Mouse (Mus musculus) brain, embryonic 18.5 days (tissue): Measurements from ENCODE around the gene 1600002K03Rik.
A peak's percentile ranks its signal among the peaks of the same experiment; 100 is the strongest.
"Not testable (repeated sequence)": the region's sequence is repeated elsewhere in the genome, so short reads cannot be mapped to it uniquely, and the experiment has no call there.

Experiments used
- DNase-seq: peaks from one replicate; pipeline ENCODE4 v3.0.0-alpha.2; 2012; ENCODE audit warnings: low read depth, low spot score

The 1600002K03Rik gene

DNA sequence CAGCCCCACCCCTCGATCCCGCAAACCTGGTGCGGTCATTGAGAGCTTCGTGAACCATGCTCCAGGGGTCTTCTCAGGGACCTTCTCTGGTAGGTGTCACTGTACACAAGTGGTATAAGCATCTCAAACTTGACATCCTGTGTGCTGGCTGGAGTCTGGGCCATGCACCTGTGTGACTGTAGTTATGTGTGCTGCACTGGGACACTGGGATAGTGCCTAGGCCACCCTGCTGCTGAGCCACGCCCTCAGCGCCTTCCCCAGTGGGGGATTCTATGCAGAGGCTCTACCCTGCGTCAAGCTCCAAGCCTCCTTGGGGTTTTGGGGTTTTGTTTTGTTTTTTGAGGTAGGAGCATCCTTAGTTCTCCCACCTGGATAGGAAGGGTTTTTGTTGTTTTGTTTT, 18.4 kb upstream of the 1600002K03Rik start:
- no peak for DNase-seq

DNA sequence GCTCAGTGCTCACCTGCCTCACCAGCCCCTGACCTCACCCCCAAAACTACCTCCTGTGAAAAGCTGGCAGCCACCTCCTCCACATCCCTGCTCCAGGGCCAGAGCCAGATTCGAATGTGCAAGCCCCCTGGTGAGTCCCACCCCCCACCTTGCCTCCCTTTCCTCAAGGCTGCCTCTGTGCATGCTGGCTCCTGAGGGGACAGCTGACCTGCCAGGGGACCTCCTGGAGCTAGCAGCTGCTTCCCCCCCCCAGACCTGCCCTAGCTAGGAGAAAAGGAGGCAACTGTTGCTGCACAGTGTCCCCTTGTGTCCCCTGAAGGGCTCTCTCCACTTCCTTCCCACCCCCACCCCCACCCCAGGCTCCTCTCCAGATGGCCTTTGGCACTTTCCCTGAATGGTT, 17.5 kb upstream of the 1600002K03Rik start:
- no peak for DNase-seq

DNA sequence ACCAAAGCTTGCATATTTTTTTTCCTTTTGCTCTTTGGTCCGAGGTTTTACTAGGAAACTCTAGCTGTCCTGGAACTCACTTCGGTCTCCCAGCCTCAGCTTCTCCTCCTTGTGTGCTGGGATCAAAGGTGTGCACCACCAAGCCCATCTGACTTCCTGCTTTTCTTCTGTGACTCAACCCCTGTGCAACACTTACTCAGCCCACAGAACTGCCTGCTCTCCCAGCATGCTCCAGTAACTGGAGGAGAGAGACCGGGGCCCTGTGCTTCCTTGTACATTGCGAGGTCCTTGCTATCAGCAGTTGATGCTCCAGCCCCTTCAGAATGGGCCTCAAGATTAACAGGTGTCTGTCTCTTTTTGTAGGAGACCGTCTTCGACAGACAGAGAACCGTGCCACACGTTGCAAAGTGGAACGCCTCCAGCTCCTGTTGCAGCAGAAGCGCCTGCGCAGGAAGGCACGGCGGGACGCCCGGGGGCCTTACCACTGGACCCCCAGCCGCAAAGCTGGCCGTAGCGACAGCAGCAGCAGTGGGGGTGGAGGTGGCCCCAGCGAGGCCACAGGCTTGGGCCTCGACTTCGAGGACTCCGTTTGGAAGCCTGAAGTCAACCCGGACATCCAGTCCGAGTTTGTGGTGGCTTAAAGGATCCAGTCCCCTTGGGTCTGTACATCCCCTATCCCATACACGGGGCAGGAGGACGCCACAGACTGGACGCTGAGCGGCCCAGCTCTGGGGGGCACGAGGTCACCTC, 16.6 kb upstream of the 1600002K03Rik start:
- no peak for DNase-seq

DNA sequence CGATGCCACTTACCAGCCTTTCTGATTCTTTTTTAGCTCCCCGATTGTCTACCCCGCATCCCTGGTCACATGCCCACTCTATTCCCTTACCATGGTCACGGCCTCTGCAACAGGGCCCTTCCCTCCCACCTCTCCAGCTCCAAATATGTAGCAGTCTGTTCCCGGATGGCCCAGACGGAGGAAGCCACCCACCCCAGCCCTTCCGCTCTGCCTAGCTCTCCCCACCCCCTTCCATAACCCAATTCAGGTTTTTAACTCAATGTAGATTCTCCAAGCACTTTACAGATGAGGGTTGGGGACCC, 16.0 kb upstream of the 1600002K03Rik start:
- DNase-seq = no peak

DNA sequence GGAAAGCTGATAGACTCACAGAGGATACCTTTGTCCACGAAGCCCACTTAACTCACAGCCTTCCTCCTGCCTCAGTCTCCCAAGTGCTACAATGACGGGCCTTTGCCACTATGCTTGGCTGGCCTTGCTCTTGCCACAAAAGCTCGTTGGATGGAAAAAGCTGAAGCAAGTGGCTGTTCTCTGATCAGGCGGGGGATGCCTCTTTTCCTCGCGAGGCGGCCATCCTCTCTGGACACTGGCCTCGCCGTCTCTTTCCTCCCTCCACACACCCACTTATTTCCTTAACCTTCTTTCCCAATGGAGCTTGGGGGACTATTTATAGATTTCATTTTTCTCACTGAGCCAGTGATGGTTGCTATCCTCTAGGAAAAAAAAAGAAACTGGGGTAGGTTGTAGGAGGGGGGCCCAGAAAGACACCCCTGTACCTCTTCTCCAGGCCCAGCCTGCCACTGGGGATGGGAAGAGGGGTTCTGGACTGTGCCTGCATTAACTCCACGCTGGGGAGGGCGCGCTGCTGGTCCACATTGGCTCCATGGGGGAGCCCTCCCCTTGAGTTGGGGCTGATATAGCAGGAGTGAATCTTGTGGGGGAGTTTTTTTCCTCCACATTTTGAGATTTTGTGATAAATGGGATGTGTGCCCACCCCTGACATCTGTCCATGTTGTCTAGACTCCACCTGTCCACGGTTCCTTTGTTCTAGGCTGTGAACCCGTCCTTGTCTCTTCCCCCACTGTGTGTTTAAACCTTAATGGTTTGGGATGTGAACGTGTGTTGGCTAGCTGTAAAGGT, 15.4 kb upstream of the 1600002K03Rik start:
- no peak for DNase-seq

DNA sequence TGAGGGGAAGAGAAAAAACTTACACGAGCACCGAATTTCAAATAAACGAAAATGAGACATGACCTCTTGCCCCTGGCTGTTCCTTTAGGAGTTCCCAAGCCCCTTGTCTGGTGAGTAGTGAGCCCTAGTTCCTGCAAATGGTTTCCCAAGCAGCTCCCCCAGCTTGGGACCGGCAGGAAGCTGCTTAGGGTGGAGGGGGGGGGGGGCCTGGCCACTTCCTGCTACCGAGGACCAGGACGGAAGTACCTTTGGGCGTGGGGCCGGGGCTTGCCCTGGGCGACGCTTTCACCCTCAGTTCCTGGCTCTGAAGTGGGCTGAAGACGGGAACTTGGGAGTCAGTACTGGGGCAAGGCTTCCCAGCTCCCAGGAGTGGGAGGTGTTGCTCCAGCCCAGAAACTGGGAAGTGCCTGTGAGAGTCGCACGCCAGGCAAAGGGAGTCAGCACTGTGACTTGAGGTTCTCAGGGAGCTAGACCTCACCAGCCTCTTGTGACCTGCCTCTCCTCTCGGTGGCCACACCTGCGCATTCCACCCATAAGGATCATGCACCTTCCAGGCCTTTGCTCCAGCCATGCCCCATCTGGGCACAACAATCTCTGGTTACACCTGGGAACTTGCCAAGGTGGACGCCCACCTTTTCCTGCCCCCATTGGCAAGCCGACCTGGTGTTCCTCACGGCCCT, 14.3 kb upstream of the 1600002K03Rik start:
- no peak for DNase-seq

DNA sequence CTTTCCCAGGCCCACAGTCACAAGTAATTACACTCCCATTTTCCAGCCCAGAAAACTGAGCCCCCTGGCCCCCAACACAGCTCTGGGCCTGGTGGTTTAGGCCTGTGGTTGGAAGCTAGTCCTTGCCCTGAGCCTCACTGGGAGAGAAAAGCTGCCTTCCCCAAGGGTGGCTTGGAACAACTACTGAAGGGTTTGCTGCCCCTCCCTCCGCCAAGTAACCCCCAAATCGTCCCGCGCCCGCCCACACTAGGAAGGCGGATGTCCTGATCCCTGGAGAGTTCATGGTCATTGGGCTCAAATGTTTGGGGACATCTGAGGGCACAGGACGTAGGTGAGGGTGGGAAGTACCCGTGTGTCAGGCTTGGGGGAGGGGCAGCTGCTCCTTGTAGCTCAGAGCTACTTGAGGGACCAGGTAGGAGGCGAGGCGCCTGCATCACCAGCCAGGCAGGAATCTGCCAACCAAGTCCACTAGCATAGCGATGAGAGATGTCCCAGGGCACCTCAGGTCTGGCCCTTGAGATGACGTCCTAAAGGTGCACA, 13.7 kb upstream of the 1600002K03Rik start:
- no peak for DNase-seq

DNA sequence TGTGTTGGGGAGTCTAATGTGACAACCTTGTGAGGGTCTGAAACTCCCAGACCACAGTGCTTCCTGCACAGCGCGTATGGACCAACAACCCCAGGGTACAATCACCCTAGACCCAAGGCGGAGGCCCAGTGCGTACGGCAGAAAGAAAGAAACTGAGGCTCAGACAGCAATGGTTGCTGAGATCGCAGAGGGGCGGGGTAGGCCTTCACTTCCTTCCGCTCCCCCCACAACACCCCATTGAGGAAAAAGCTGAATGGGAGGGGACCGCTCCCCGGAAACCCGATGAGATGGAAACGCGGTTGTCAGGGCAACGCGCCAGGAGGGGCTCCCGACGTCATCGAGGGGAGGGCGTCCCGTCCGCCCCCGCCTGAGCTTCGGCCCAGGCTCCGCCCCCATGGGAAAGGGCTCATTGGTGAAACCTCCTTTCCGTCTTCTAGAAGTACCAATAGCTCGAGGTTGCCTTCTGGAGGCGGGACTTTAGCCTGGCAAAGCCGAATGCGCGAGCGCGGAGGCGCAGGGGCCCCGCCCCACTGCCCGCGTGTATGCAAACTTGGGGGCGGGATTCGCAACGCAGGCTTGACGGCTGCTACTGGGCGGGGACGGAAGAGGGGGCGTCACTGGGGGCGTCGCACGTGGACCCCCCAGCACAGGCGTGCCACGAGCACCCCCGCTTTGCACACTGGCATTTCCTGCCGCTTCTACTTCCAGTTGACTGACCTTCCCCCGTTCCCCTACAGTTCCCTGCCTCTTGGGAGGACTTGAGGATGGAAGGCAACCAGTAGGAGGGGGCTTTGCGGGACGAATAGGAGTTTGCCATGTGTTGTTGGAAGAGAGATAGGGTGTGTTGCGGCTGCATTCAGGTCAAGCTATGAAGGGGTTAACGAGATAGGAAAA, 12.9 kb upstream of the 1600002K03Rik start:
- DNase-seq = peak; percentile 98

DNA sequence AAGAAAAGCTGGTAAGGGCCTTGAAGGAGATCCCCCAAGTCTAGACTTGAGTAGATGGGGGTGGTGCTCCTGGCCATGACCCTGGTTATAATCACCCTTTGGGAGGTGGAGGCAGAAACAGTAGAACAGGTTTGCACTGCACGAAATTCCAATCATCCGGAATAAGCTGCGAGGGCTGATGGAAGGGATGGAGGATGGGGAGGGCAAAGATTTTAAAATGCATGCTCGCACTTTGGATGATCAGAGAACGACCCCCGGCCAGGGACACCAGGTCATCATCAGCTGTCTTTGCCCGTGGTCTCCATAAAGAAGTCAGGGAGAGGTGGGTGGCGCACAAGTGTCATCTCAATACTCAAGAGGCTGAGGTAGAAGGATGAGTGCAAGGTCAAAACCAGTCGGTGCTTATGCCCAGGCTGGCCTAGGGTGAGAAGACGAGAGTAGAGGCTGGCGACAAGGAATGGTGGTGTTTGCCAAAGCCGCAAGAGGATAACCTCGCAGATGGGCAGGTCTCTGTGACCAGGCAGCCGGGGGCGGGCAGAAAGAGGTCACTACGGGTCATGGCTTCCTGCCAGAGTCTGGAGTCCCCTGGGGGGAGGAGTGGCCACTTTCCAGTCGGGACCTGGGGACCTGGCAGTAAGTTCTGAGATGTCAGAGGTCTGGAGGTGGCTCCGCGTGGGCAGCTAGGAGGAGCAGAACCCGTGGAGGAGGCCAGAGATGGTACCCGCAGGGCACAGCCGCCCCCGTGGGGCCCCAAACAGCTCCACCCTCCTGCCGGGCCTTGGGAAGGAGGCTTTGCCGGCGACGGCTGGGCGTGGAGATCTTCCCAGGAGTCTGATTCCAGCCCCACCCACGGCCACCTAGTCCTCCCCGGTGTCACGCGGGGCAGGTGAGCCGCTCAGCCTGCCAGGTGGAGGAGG, 12.0 kb upstream of the 1600002K03Rik start:
- no peak for DNase-seq

DNA sequence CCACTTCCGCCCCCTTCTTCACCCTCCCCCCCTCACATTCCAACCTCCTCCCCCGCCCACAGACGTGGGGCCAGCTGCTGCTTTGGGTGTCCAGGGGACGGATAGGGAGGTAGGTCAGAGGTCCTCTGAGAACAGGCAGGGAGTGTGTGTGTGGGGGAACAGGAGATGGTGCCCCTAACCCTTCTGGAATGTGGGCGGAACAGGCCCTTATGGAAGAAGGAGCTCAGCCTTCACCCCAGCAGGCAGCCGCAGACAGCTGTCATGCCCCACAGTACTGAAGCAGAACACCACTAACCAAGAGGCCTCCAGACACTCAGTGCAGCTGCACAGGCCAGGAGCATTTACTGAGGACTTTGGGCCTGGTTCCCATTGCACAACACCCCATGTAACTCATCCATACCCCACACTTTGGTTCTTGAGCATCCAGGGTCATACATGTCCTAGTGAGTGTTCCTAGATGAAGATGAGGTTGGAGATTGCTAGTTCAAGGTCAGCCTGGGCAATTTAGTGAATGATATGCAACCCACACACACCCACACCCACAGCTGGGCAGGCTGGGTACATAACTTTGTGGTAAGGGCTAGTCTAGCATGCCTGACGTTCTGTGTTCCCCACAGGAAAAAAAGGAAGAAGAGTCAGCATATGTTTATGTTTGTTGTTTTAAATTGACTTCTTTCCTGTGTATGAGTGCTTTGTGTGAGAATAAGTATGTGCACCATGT, 11.1 kb upstream of the 1600002K03Rik start:
- DNase-seq = no peak

DNA sequence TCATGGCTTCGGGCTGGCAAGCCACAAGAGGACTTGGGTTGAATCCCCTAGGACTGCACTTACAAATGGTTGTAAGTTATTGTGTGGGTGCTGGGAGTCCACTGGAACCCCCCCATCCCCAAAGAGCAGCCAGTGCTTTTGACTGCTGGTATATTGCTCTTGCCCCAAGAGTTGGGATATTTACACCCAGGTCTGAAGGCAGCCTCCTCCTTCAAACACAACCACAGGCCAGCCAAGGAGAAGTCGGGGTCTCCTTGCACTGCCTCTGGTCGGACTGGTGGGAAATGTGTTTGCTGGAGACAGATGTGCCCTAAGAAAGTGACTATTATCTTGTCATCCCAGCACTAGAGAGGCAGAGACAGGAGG, 10.5 kb upstream of the 1600002K03Rik start:
- DNase-seq = no peak

DNA sequence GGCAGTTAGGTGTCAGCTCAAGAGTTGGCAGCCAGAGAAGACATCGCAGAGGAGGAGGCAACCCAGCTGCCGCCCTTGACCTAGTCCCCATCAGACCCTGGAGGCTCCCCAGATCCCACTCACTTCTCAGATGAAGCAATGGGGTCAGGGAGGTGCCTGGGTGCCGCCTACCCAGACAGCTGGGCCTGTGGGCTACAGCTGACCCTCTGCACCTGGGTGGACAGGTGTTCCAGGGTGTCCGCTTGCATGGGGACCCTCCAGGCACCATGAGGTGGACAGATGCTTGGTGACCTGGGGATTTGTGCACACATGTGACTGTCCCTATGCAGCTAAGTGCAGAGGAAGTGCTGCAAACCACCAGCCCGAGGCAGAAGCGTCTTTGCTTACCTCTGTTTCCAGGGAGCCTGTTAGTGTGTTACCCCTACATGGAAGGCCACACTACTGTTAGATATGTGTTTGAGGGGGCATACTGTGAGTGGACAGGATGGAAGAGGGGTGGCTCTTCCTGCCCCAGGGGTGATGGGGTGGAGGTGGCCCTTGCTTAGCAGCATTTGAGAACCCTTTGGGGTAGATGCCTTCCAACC, 9.9 kb upstream of the 1600002K03Rik start:
- no peak for DNase-seq

DNA sequence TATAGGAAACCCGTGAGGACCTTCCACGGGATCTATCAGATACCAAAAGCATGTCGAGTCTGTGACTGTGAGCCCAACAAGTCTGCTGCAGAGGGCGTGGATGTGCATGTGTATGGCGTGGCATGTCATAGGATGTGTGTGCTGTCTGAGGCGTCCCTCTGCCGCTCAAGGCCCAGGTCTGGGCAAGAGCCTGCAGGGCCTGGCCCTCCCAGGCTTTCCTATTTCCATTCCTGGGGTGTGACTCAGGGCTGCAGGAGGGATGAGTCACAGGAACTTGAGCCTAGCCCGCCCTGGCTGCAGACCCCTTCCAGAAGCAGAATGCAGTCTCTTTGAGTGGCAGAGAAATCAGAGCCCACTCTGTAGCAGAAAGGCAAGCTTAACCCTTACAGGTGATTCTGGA, 9.0 kb upstream of the 1600002K03Rik start:
- DNase-seq = no peak

DNA sequence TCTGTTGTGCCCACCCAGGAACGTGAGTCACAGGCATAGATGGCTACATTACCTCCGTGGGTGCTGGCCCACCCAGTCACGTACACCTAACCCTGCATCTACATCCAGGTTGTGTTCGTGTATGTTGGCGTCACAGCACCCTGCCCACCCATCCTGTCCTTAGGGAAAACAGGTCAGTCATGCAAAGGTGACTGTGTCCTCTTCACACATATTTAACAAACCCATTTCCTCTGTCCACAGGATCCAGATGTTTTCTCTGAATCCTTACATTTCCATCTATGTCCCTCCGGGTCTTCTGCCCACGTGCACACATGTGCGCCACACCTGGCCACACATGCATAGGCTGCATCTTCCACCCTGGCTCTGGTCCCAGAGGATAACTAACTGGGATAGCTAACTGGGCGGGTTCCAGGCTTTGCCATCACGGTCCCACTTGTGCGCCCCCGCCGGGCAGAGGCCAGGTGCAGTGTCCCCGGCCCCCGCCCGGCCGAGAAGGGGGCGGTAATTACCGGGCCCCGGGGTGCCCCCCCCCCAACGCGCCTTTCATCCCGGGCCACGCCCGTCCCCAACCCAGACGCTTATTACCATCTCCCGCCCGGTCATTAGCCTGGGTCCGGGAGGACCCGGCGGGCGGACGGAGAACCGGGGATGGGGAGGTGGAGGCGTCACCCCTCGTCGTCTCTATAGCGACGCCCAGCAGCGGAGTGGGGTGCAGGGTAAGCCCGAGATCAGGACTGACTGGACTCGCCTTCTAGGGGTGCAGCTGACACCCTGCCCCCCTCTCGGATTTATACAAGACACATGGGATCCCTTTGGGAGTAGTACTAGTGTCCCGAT, 8.4 kb upstream of the 1600002K03Rik start:
- no peak for DNase-seq

DNA sequence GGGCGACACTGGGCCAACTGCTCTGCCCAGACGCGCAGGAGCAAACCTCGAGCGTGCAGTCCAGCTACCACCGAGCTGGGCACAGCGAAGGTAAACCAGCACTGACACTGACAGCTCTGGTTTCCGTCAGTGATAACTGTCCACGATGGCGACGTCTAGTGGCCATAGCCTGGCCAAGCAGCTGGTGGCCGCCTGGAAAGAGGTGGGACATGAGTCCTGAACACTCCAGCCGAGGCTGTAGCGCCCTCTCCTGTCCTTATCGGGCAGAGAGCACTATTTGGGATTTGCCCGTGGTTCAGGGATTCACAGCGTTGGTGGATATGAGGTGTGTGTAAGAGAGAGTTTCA, 7.8 kb upstream of the 1600002K03Rik start:
- no peak for DNase-seq

DNA sequence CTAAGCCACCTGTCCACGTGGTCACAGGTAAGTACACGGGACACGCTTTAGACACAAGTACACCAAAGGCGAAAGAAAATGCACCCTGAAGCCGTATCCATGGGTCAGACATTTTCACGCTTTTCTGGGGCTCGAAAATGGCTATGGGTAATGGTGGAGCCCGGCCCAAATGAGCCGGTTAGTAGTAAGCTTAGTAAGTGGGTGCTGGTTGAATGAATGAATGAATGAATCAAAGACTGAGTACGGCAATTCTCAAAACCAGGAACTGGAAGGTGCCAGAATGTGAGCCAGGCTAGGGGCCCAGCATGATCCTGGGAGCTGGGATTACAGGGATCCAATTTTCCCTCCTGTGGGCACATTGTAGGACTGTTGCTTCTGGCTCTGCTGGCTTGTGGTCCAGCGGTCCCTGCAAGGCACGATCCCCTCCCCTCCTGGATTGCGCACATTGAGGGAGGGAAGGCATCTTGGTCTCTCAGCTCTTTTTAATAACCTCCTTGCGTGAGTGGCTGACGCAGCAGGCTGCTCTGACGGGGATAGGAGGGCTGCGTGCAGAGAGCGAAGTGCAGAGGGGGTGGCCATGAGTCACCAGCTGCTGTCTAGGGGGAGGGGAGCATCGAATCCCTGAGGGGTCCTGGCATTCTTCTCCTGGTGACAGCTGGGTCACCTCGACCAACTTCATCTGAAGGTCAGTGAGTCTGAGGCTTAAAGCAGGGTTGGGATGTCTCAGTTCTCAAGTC, 7.2 kb upstream of the 1600002K03Rik start, which contains the start of gene Cirbp:
Cirbp (plus strand) TSS at position 594 of the 737 bp plus-strand sequence.
- DNase-seq = no peak

DNA sequence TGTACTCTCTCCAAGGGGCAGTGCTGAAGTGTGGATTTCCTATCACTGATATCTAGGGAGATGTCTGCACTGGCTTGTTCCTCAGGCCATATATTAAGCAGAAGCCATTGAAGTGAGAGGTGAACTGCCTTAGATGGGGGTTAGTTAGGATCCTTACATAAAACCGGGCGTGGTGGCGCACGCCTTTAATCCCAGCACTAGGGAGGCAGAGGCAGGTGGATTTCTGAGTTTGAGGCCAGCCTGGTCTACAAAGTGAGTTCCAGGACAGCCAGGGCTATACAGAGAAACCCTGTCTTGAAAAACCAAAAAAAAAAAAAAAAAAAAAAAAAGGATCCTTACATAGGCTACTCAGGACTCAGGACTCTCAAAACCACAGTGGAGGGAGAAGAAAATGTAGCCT, 6.6 kb upstream of the 1600002K03Rik start:
- not testable (repeated sequence) for DNase-seq
